Mouse (Mus musculus) left cerebral cortex, postnatal 36 days (tissue): ENCODE data around the gene Lmx1a. TPM values are rescaled to one million over a fixed set of nuclear protein-coding genes. Genes with fewer than 3 reads are reported as not detected.

Experiments used
- DNase-seq, 2 experiments: peaks; one replicate each; pipeline ENCODE4 v3.0.0; 2021 to 2022; ENCODE audit warnings: low spot score in 2 of 2, mixed read lengths in 1 of 2
- intact Hi-C: fragments of 180-260 bp; cut with DNase I; formaldehyde crosslinking; loops from one replicate; pipeline ENCODE4 v1.15.1; 2025
- total RNA-seq, 2 experiments: library from RNA; stranded (reverse); gene quantifications; 2 replicates each; pipeline ENCODE4 v1.2.3; 2021

Lmx1a gene
- total RNA-seq, 2 experiments from 2014 or later: not detected

DNA sequence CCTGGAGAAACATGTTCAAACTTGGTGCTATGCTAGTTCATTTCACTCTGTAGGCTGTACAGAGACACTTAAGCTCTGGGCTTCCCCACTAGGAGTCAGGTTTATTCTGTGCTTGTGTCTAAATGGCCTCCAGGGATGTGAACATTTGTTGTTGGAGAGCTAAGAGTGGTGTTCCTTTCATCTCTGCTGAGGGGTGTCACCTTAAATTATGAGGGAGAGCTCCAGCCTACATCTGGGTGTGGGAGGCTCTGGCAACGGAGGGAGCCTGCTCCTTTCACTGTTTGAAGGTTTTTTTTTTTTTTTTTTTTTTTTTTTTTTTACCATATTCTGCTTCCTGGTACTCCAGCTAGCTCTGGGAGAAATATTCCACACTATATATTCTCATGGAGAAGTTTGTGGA lies 132.1 kb downstream of the Lmx1a start:
- DNase-seq: no peak
- intact Hi-C loops: no loop called here

DNA sequence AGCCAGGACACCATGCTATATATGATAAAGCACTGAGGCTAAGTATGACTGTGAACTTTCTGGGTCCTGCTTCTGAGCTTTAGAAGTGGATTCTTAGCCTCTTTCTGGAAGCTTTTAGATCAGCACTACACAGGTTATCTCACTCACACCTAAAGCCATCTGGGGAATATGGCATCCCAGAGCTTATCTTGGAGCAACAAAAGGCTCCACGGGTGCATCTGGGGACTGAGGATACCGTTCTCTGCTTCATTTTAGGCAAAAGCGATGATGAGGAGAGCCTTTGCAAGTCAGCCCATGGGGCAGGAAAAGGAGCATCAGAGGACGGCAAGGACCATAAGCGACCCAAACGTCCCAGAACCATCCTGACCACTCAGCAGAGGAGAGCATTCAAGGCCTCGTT lies 141.3 kb downstream of the Lmx1a start:
- DNase-seq: no peak
- intact Hi-C loops: no loop called here

DNA sequence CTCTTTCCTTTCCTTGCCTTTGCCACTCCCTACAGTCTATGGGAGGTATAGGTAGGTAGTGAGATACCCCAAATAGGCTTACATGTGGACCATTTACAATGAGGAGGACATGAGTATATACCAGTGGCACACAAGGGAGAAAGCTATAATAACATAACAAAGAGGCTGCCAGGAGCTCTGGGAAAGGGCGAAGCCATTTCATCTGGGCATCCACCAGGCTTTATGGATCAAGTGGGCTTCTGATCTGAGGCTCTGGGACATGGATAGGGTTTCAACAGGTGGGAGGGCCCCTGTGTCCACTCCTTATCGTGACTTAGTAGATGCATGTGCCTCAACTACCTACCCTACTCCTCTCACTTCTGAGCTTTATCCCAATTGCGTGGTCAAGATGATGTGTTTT lies 142.6 kb downstream of the Lmx1a start:
- intact Hi-C loops: no loop called here
- no peak for DNase-seq

GRCm38 (mm10) chr1:167854801-167855200 lies 165.8 kb downstream of the Lmx1a start:
- no peak for DNase-seq
- intact Hi-C loops: no loop called here

GRCm38 (mm10) chr1:167872028-167872427 lies 183.0 kb downstream of the Lmx1a start:
- no peak for DNase-seq
- intact Hi-C loops: no loop called here

GRCm38 (mm10) chr1:167874099-167874498 lies 185.1 kb downstream of the Lmx1a start:
- no peak for DNase-seq
- intact Hi-C loops: no loop called here

GRCm38 (mm10) chr1:167877931-167878330 lies 188.9 kb downstream of the Lmx1a start:
- intact Hi-C loops: no loop called here
- DNase-seq: no peak

DNA sequence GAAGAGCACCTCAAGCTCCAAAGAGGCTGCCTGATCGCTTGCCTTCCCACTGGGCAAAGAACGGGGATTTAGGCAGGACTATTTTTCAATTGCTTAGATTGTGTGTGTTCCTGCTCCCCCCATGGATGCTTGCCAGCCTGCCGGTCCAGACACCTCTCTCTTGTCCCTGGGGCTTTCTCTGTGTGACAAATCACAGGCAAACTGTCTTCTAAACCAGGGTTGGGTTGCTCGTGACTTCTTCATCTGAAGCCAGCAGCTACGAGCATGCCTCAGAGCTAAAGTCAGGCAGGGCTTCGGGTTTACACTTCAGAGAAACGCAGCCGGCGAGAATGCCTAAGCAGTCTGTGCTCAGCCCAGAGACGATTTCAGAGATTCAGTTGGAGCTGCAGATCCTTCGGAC lies 189.3 kb downstream of the Lmx1a start:
- DNase-seq: no peak
- intact Hi-C loops: no loop called here

DNA sequence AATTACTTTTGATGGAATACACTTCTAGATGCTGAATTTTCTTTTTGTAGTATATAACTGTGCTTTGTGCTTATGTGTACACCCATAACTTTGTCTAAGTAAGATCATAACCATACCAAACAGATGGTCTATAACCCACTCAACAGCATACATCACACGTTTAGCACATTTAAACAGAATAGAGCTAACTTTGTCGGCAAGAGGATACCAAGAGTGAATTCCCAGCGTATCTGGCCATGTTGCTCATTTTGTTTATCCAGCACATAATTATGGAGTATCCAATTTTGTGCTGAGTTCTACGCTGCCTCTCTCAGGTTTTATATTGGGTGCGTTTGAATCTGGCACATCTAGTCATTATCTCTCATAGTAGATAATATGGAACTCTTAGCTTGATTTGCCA lies 196.7 kb downstream of the Lmx1a start:
- no peak for DNase-seq
- intact Hi-C loops: no loop called here

DNA sequence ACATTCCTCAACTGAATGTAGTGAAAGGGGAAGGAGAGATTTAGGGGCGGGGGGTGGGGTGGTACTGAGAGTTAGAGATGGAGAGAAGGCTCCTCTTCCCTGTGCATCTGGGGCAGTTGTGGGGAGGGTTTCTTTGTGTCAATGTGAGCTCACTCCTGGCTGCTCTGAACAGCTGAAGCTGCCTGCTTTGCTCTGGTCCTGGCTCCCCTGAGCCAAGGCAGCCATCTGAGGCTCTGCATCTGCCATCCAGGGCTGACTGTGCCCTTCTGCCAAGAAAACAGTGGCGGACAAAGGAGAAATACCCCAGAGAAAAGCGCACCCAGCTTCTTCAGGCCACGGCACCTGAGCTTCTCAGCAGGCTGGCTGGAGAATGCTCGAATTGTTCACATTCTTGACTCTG lies 199.1 kb downstream of the Lmx1a start:
- DNase-seq: no peak
- intact Hi-C loops: no loop called here

GRCm38 (mm10) chr1:167888816-167889215 lies 199.8 kb downstream of the Lmx1a start:
- intact Hi-C loops: no loop called here

GRCm38 (mm10) chr1:167896234-167896633 lies 207.2 kb downstream of the Lmx1a start:
- intact Hi-C loops: loop anchor here (10.0 kb wide), 1 partner anchor 231 kb away; no protein-coding TSS in a partner anchor

More at GRCm38 (mm10) chr1:167888816-167889215, 199.8 kb downstream of the Lmx1a start:
- DNase-seq: no peak

More at GRCm38 (mm10) chr1:167896234-167896633, 207.2 kb downstream of the Lmx1a start:
- DNase-seq: peak; percentile 34 to 53

Other genes starting within 250 kb of the Lmx1a start
- gene Lrrc52, start 222.5 kb upstream of the Lmx1a start, total RNA-seq: not detected
- gene Rxrg, start 90.9 kb upstream of the Lmx1a start, total RNA-seq: 10 to 100 TPM in 1 of 2 experiments, 1 to 10 TPM in 1; 9.0 to 10.5 TPM